Mouse (Mus musculus) CH12.LX (cell line): ENCODE data around the gene Nup210l.

Experiments
- CTCF ChIP-seq, 2 experiments: IDR thresholded peaks in 1 of 2; conservative IDR thresholded peaks in 1 of 2; 2 replicates each; pipeline ENCODE4 v1.5.1; 2011 to 2012; ENCODE audit warnings: low read depth in 2 of 2, low read length in 2 of 2, improper control_type of control experiment in 1 of 2, inconsistent platforms in 1 of 2, mild to moderate bottlenecking in 1 of 2, moderate library complexity in 1 of 2
- MAFK ChIP-seq: IDR thresholded peaks from 2 replicates; pipeline ENCODE4 v1.6.1; 2011; ENCODE audit warnings: low read length, improper control_type of control experiment; ENCODE audit not compliant: insufficient replicate concordance
- SMC3 ChIP-seq: IDR thresholded peaks from 2 replicates; pipeline ENCODE4 v1.6.1; 2011; ENCODE audit warnings: low read depth, low read length, improper control_type of control experiment

DNA sequence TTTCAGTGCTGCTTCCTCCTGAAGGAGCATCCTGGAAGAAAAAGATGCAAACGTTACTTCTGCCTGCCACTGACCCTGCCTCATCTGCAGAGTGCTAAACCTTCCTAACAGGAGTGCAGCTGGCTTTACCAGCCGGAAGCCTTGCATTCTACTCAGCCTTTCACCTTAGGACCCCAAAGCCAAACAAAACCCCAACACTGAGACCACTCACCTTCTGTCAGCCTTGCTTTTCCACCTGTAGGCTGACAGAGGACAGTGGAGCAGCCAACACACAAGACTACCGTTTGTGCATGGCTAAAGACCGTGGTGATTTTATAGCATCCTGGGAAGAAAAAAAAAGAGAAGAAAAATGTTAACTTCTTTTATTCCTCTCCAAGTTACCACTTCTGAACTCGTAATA, 108.8 kb downstream of the Nup210l start:
- TF ChIP-seq CTCF (conservative IDR thresholded peaks at IDR 0.05 in 1 of 2, IDR thresholded peaks at IDR 0.05 in 1 of 2; ENCODE audit: low read depth in 2 of 2, low read length in 2 of 2) (no peak), SMC3 (no peak), MAFK (no peak)
